Mouse (Mus musculus): ENCODE measurements around the gene Grwd1. TPM values are rescaled to one million over a fixed set of nuclear protein-coding genes. Genes with fewer than 3 reads are reported as not detected.

Gene Grwd1
- polyA plus RNA-seq, 1 experiment, result 110 TPM

DNA sequence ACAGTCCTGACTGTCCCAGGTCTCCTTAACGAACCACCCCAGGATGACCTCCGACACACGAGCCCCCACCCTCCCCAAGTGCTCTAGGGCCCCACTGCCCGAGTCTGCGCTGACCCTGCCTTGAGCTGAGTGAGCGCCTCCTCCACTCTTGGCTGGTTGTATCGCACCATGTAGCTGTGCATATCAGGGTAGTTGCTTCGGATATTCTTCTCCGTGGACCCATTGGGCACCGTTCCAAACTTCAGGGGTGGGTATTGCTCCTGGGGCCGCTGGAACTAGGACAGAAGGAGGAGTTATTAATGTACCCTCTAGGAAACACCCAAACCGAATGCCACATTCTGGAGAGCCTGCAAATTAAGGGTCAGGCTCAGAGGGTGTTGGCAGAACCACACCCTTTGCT is 22.3 kb upstream of the Grwd1 start:
- Histone ChIP-seq H3ac (ENCODE audit: control insufficient read depth, insufficient read length, low read depth) (no peak overlapping the region), H3K36me3 (ENCODE audit: control insufficient read depth, insufficient read depth) (no peaks in the 10 kb centered on the region), H3K4me3 (ENCODE audit: insufficient read depth, poor library complexity, severe bottlenecking) (no peak overlapping the region), H3K79me3 (ENCODE audit: low read depth) (no peaks in the 10 kb centered on the region), H3K27me3 (ENCODE audit: control insufficient read depth, insufficient read depth, insufficient read length) (no peaks in the 10 kb centered on the region), H3K79me2 (ENCODE audit: control insufficient read depth, insufficient read depth) (no peaks in the 10 kb centered on the region)
- no peak for TF ChIP-seq CTCF (IDR thresholded peaks at IDR 0.05; ENCODE audit: control insufficient read depth, insufficient read depth, insufficient read length)
- TF ChIP-seq USF1 (IDR thresholded peaks at IDR 0.05; ENCODE audit: low read depth), result no peak
- TF ChIP-seq MAX (IDR thresholded peaks at IDR 0.05), result no peak
- TF ChIP-seq MYOG (IDR thresholded peaks at IDR 0.05; ENCODE audit: control insufficient read depth, extremely low read depth, insufficient read length), result no peak
- TF ChIP-seq CEBPB (IDR thresholded peaks at IDR 0.05; ENCODE audit: low read depth), result no peak
- no peak for TF ChIP-seq MYOD1 (IDR thresholded peaks at IDR 0.05; ENCODE audit: control insufficient read depth, insufficient read length, low read depth)
- TF ChIP-seq FOSL1 (IDR thresholded peaks at IDR 0.05; ENCODE audit: insufficient read depth, low read length, poor library complexity, severe bottlenecking), result no peak

DNA sequence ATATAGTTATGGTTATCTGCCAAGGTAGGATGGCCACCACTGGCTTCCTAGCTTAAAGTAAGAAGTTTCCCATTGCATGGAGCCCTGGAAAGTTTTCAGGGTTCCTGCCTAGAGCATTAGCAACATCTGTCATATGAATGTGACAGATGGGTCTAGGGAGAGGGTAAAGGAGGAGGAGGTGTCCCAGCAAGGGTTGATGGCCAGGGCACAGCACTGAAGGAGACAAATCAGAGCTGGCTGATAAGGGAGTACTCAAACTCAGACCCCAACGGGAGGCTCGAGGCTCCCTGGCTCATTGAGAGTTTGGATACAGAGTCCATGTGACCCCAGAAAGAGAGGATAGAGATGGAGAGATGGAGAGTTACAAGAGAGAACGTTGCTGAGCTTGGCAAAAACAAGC is 19.9 kb upstream of the Grwd1 start:
- TF ChIP-seq USF1 (IDR thresholded peaks at IDR 0.05; ENCODE audit: low read depth) (no peak), CEBPB (IDR thresholded peaks at IDR 0.05; ENCODE audit: low read depth) (no peak), MAX (IDR thresholded peaks at IDR 0.05) (no peak), MYOD1 (IDR thresholded peaks at IDR 0.05; ENCODE audit: control insufficient read depth, insufficient read length, low read depth) (no peak), MYOG (IDR thresholded peaks at IDR 0.05; ENCODE audit: control insufficient read depth, extremely low read depth, insufficient read length) (no peak), FOSL1 (IDR thresholded peaks at IDR 0.05; ENCODE audit: insufficient read depth, low read length, poor library complexity, severe bottlenecking) (no peak), CTCF (IDR thresholded peaks at IDR 0.05; ENCODE audit: control insufficient read depth, insufficient read depth, insufficient read length) (no peak)
- Histone ChIP-seq H3K79me2 (ENCODE audit: control insufficient read depth, insufficient read depth) (no peaks in the 10 kb centered on the region), H3K79me3 (ENCODE audit: low read depth) (no peaks in the 10 kb centered on the region), H3K4me3 (ENCODE audit: insufficient read depth, poor library complexity, severe bottlenecking) (no peak overlapping the region), H3ac (ENCODE audit: control insufficient read depth, insufficient read length, low read depth) (no peak overlapping the region), H3K27me3 (ENCODE audit: control insufficient read depth, insufficient read depth, insufficient read length) (no peaks in the 10 kb centered on the region), H3K36me3 (ENCODE audit: control insufficient read depth, insufficient read depth) (no peaks in the 10 kb centered on the region)

GRCm38 (mm10) chr7:45848447-45849027 is 17.8 kb upstream of the Grwd1 start:
- Histone ChIP-seq H3ac (ENCODE audit: control insufficient read depth, insufficient read length, low read depth) (no peak overlapping the region), H3K27me3 (ENCODE audit: control insufficient read depth, insufficient read depth, insufficient read length) (no peaks in the 10 kb centered on the region), H3K36me3 (ENCODE audit: control insufficient read depth, insufficient read depth) (no peaks in the 10 kb centered on the region), H3K79me3 (ENCODE audit: low read depth) (no peaks in the 10 kb centered on the region), H3K79me2 (ENCODE audit: control insufficient read depth, insufficient read depth) (no peaks in the 10 kb centered on the region), H3K4me3 (ENCODE audit: insufficient read depth, poor library complexity, severe bottlenecking) (no peak overlapping the region)
- no peak for TF ChIP-seq USF1 (IDR thresholded peaks at IDR 0.05; ENCODE audit: low read depth)

GRCm38 (mm10) chr7:45842950-45843744 is 12.4 kb upstream of the Grwd1 start:
- Histone ChIP-seq H3K27me3 (ENCODE audit: control insufficient read depth, insufficient read depth, insufficient read length) (no peaks in the 10 kb centered on the region), H3ac (ENCODE audit: control insufficient read depth, insufficient read length, low read depth) (no peak overlapping the region), H3K36me3 (ENCODE audit: control insufficient read depth, insufficient read depth) (no peaks in the 10 kb centered on the region), H3K79me2 (ENCODE audit: control insufficient read depth, insufficient read depth) (no peaks in the 10 kb centered on the region), H3K79me3 (ENCODE audit: low read depth) (no peaks in the 10 kb centered on the region), H3K4me3 (ENCODE audit: insufficient read depth, poor library complexity, severe bottlenecking) (no peak overlapping the region)
- TF ChIP-seq CEBPB (IDR thresholded peaks at IDR 0.05; ENCODE audit: low read depth) (no peak), MYOG (IDR thresholded peaks at IDR 0.05; ENCODE audit: control insufficient read depth, extremely low read depth, insufficient read length) (no peak), CTCF (IDR thresholded peaks at IDR 0.05; ENCODE audit: control insufficient read depth, insufficient read depth, insufficient read length) (no peak), MYOD1 (IDR thresholded peaks at IDR 0.05; ENCODE audit: control insufficient read depth, insufficient read length, low read depth) (no peak), FOSL1 (IDR thresholded peaks at IDR 0.05; ENCODE audit: insufficient read depth, low read length, poor library complexity, severe bottlenecking) (no peak), USF1 (IDR thresholded peaks at IDR 0.05; ENCODE audit: low read depth) (no peak), MAX (IDR thresholded peaks at IDR 0.05) (no peak)

GRCm38 (mm10) chr7:45833924-45834323 is 3.2 kb upstream of the Grwd1 start:
- TF ChIP-seq MAX (IDR thresholded peaks at IDR 0.05), result no peak
- no peak for TF ChIP-seq MYOG (IDR thresholded peaks at IDR 0.05; ENCODE audit: control insufficient read depth, extremely low read depth, insufficient read length)
- TF ChIP-seq CEBPB (IDR thresholded peaks at IDR 0.05; ENCODE audit: low read depth), result no peak
- TF ChIP-seq FOSL1 (IDR thresholded peaks at IDR 0.05; ENCODE audit: insufficient read depth, low read length, poor library complexity, severe bottlenecking), result no peak
- TF ChIP-seq USF1 (IDR thresholded peaks at IDR 0.05; ENCODE audit: low read depth), result no peak
- no peak for TF ChIP-seq CTCF (IDR thresholded peaks at IDR 0.05; ENCODE audit: control insufficient read depth, insufficient read depth, insufficient read length)
- TF ChIP-seq MYOD1 (IDR thresholded peaks at IDR 0.05; ENCODE audit: control insufficient read depth, insufficient read length, low read depth), result no peak
- Histone ChIP-seq H3ac (ENCODE audit: control insufficient read depth, insufficient read length, low read depth) (no peak overlapping the region), H3K27me3 (ENCODE audit: control insufficient read depth, insufficient read depth, insufficient read length) (peaks cover 20% of the 10 kb centered on the region), H3K36me3 (ENCODE audit: control insufficient read depth, insufficient read depth) (peaks cover 8% of the 10 kb centered on the region), H3K79me2 (ENCODE audit: control insufficient read depth, insufficient read depth) (peaks cover 18% of the 10 kb centered on the region), H3K4me3 (ENCODE audit: insufficient read depth, poor library complexity, severe bottlenecking) (no peak overlapping the region), H3K79me3 (ENCODE audit: low read depth) (peaks cover 16% of the 10 kb centered on the region)
